Mouse (Mus musculus): ENCODE measurements around the gene Klhl10. TPM values are rescaled to one million over a fixed set of nuclear protein-coding genes. Genes with fewer than 3 reads are reported as not detected.

The Klhl10 gene
- total and polyA plus RNA-seq, 3 experiments = 0.98 to 2.2 TPM; not detected in 1

GRCm38 (mm10) chr11:100425851-100426250 is 15.9 kb upstream of the Klhl10 start:
- peaks cover 20% of the 10 kb centered on the region for H3K36me3 ChIP-seq (replicated peaks)
- H3K27me3 ChIP-seq (ENCODE audit: insufficient read depth, low read length) = peaks cover 37% of the 10 kb centered on the region
- peaks cover 12% of the 10 kb centered on the region for H3K4me1 ChIP-seq (ENCODE audit: insufficient read depth, low read depth, low read length)
- ATAC-seq (ENCODE audit: extremely low read depth, insufficient number of reproducible peaks, low FRiP score, poor library complexity, severe bottlenecking) (peak; percentile 68), DNase-seq (ENCODE audit: low spot score) (peak; percentile 85)
- no peaks in the 10 kb centered on the region for H3K9me3 ChIP-seq (replicated peaks)
- H3K4me3 ChIP-seq (ENCODE audit: low read depth, low read length) = no peak overlapping the region
- peak; percentile 83 for TF ChIP-seq CTCF (IDR thresholded peaks at IDR 0.05; ENCODE audit: low read depth, low read length)
- no peak for TF ChIP-seq GATA2 (IDR thresholded peaks at IDR 0.05; ENCODE audit: borderline replicate concordance, low read depth, low read length)

- Histone ChIP-seq H3K27me3 (ENCODE audit: insufficient read depth, low read length) (peaks cover 29% of the 10 kb centered on the region), H3K9me3 (replicated peaks) (no peaks in the 10 kb centered on the region), H3K4me1 (ENCODE audit: insufficient read depth, low read depth, low read length) (peaks cover 12% of the 10 kb centered on the region), H3K4me3 (ENCODE audit: low read depth, low read length) (no peak overlapping the region), H3K36me3 (replicated peaks) (peaks cover 25% of the 10 kb centered on the region)
- ATAC-seq (ENCODE audit: extremely low read depth, insufficient number of reproducible peaks, low FRiP score, poor library complexity, severe bottlenecking) = no peak
- no peak for DNase-seq (ENCODE audit: low spot score)
- TF ChIP-seq POLR2AphosphoS5 (IDR thresholded peaks at IDR 0.05; ENCODE audit: insufficient replicate concordance, low read depth, low read length) (no peak), GATA2 (IDR thresholded peaks at IDR 0.05; ENCODE audit: borderline replicate concordance, low read depth, low read length) (no peak), CTCF (IDR thresholded peaks at IDR 0.05; ENCODE audit: low read depth, low read length) (no peak), TAL1 (conservative IDR thresholded peaks at IDR 0.05; ENCODE audit: low read depth, low read length) (no peak), GATA1 (IDR thresholded peaks at IDR 0.05; ENCODE audit: borderline replicate concordance, low read length) (no peak)
These were observed 14.9 kb upstream of the Klhl10 start for GRCm38 (mm10) chr11:100426820-100427219.

- no peaks in the 10 kb centered on the region for H3K9me3 ChIP-seq (replicated peaks)
- no peak overlapping the region for H3K4me3 ChIP-seq (ENCODE audit: low read depth, low read length)
- TF ChIP-seq POLR2AphosphoS5 (IDR thresholded peaks at IDR 0.05; ENCODE audit: insufficient replicate concordance, low read depth, low read length) (no peak), GATA1 (IDR thresholded peaks at IDR 0.05; ENCODE audit: borderline replicate concordance, low read length) (no peak), GATA2 (IDR thresholded peaks at IDR 0.05; ENCODE audit: borderline replicate concordance, low read depth, low read length) (no peak), CTCF (IDR thresholded peaks at IDR 0.05; ENCODE audit: low read depth, low read length) (no peak), TAL1 (conservative IDR thresholded peaks at IDR 0.05; ENCODE audit: low read depth, low read length) (no peak)
- H3K27me3 ChIP-seq (ENCODE audit: insufficient read depth, low read length) = peaks cover 16% of the 10 kb centered on the region; the same call in 1 of the 2 replicates
- H3K4me1 ChIP-seq (ENCODE audit: insufficient read depth, low read depth, low read length) = peaks cover 12% of the 10 kb centered on the region
- peaks cover 39% of the 10 kb centered on the region for H3K36me3 ChIP-seq (replicated peaks)
- ATAC-seq (ENCODE audit: extremely low read depth, insufficient number of reproducible peaks, low FRiP score, poor library complexity, severe bottlenecking) (no peak), DNase-seq (ENCODE audit: low spot score) (no peak)
These were observed 13.0 kb upstream of the Klhl10 start for GRCm38 (mm10) chr11:100428612-100429199.

- DNase-seq (ENCODE audit: low spot score) (no peak), ATAC-seq (ENCODE audit: extremely low read depth, insufficient number of reproducible peaks, low FRiP score, poor library complexity, severe bottlenecking) (no peak)
- Histone ChIP-seq H3K9me3 (replicated peaks) (no peaks in the 10 kb centered on the region), H3K36me3 (replicated peaks) (peaks cover 46% of the 10 kb centered on the region), H3K4me1 (ENCODE audit: insufficient read depth, low read depth, low read length) (peaks cover 15% of the 10 kb centered on the region), H3K4me3 (ENCODE audit: low read depth, low read length) (no peak overlapping the region), H3K27me3 (ENCODE audit: insufficient read depth, low read length) (peaks cover 14% of the 10 kb centered on the region; the same call in 1 of the 2 replicates)
- no peak for TF ChIP-seq POLR2AphosphoS5 (IDR thresholded peaks at IDR 0.05; ENCODE audit: insufficient replicate concordance, low read depth, low read length)
- no peak for TF ChIP-seq GATA2 (IDR thresholded peaks at IDR 0.05; ENCODE audit: borderline replicate concordance, low read depth, low read length)
- TF ChIP-seq TAL1 (conservative IDR thresholded peaks at IDR 0.05; ENCODE audit: low read depth, low read length) = no peak
- TF ChIP-seq GATA1 (IDR thresholded peaks at IDR 0.05; ENCODE audit: borderline replicate concordance, low read length) = no peak
- TF ChIP-seq CTCF (IDR thresholded peaks at IDR 0.05; ENCODE audit: low read depth, low read length) = no peak
These were observed 11.7 kb upstream of the Klhl10 start for GRCm38 (mm10) chr11:100430052-100430451.

- Histone ChIP-seq H3K4me1 (ENCODE audit: insufficient read depth, low read depth, low read length) (peaks cover 8% of the 10 kb centered on the region), H3K27me3 (ENCODE audit: insufficient read depth, low read length) (peaks cover 14% of the 10 kb centered on the region; the same call in 1 of the 2 replicates), H3K36me3 (replicated peaks) (peaks cover 66% of the 10 kb centered on the region), H3K9me3 (replicated peaks) (no peaks in the 10 kb centered on the region), H3K4me3 (ENCODE audit: low read depth, low read length) (no peak overlapping the region)
- ATAC-seq (ENCODE audit: extremely low read depth, insufficient number of reproducible peaks, low FRiP score, poor library complexity, severe bottlenecking) (no peak), DNase-seq (ENCODE audit: low spot score) (no peak)
- TF ChIP-seq POLR2AphosphoS5 (IDR thresholded peaks at IDR 0.05; ENCODE audit: insufficient replicate concordance, low read depth, low read length) (no peak), GATA2 (IDR thresholded peaks at IDR 0.05; ENCODE audit: borderline replicate concordance, low read depth, low read length) (no peak), GATA1 (IDR thresholded peaks at IDR 0.05; ENCODE audit: borderline replicate concordance, low read length) (no peak)
These were observed 9.7 kb upstream of the Klhl10 start for GRCm38 (mm10) chr11:100432002-100432401.

- Histone ChIP-seq H3K4me3 (ENCODE audit: low read depth, low read length) (no peak overlapping the region), H3K27me3 (ENCODE audit: insufficient read depth, low read length) (peaks cover 8% of the 10 kb centered on the region; the same call in 1 of the 2 replicates), H3K4me1 (ENCODE audit: insufficient read depth, low read depth, low read length) (peaks cover 21% of the 10 kb centered on the region), H3K36me3 (replicated peaks) (peaks cover 68% of the 10 kb centered on the region), H3K9me3 (replicated peaks) (no peaks in the 10 kb centered on the region)
- DNase-seq (ENCODE audit: low spot score) = no peak
- no peak for ATAC-seq (ENCODE audit: extremely low read depth, insufficient number of reproducible peaks, low FRiP score, poor library complexity, severe bottlenecking)
- TF ChIP-seq POLR2AphosphoS5 (IDR thresholded peaks at IDR 0.05; ENCODE audit: insufficient replicate concordance, low read depth, low read length) = no peak
- no peak for TF ChIP-seq TAL1 (conservative IDR thresholded peaks at IDR 0.05; ENCODE audit: low read depth, low read length)
These were observed 6.0 kb upstream of the Klhl10 start for GRCm38 (mm10) chr11:100435678-100436246.
